Mouse (Mus musculus) forebrain, embryonic 16.5 days (tissue): Measurements from ENCODE around the gene Slc17a7. TPM values are rescaled to one million over a fixed set of nuclear protein-coding genes. Genes with fewer than 3 reads are reported as not detected.

Experiments used
- ATAC-seq: fragments of 200-750 bp; cut with Nextera tagmentation; 2 replicates; pipeline ENCODE4 v1.8.0; 2017; ENCODE audit warnings: mild to moderate bottlenecking, moderate library complexity
- H3K27ac ChIP-seq: fragments of 300-500 bp; sonication (generic); 2 replicates; pipeline ENCODE4 v1.5.1; 2014; ENCODE audit warnings: low read length, control low read depth
- H3K27me3 ChIP-seq: fragments of 300-500 bp; sonication (generic); replicated peaks from 2 replicates; pipeline ENCODE4 v1.6.1; 2014; ENCODE audit warnings: low read length; ENCODE audit not compliant: control insufficient read depth, insufficient read depth
- H3K36me3 ChIP-seq: fragments of 300-500 bp; sonication (generic); 2 replicates; pipeline ENCODE4 v1.6.1; 2014; ENCODE audit not compliant: control insufficient read depth, insufficient read depth
- H3K4me1 ChIP-seq: fragments of 300-500 bp; sonication (generic); replicated peaks from 2 replicates; pipeline ENCODE4 v1.6.1; 2014; ENCODE audit warnings: low read length; ENCODE audit not compliant: control insufficient read depth, insufficient read depth
- H3K4me2 ChIP-seq: fragments of 300-500 bp; sonication (generic); 2 replicates; pipeline ENCODE4 v1.6.1; 2014; ENCODE audit warnings: mild to moderate bottlenecking, low read length, control low read depth
- H3K4me3 ChIP-seq: fragments of 300-500 bp; sonication (generic); replicated peaks from 2 replicates; pipeline ENCODE4 v1.5.1; 2014; ENCODE audit warnings: mild to moderate bottlenecking, low read length, control low read depth
- H3K9ac ChIP-seq: fragments of 300-500 bp; sonication (generic); replicated peaks from 2 replicates; pipeline ENCODE4 v1.6.1; 2014; ENCODE audit warnings: low read depth, low read length, control low read depth
- H3K9me3 ChIP-seq: fragments of 300-500 bp; sonication (generic); 2 replicates; pipeline ENCODE4 v1.6.1; 2016; ENCODE audit warnings: low read length; ENCODE audit not compliant: control insufficient read depth
- WGBS: fragments of 180-500 bp; shearing (Covaris S2); extraction: QIAGEN DNeasy Blood & Tissue Kit; methylation state at CpG from one replicate; pipeline ENCODE4 v1.1.7; 2014; 5-methylcytosine and 5-hydroxymethylcytosine counted together
- polyA plus RNA-seq: library from polyadenylated mRNA; unstranded; fragments of >200 nt; fragmentation: Nextera tagmentation; extraction: Ambion mirVana; gene quantifications from 2 replicates; pipeline ENCODE4 v1.2.1, GENCODE M21; 2015

Slc17a7 gene
- polyA plus RNA-seq, 1 experiment from 2014 or later = 20.1 TPM

DNA sequence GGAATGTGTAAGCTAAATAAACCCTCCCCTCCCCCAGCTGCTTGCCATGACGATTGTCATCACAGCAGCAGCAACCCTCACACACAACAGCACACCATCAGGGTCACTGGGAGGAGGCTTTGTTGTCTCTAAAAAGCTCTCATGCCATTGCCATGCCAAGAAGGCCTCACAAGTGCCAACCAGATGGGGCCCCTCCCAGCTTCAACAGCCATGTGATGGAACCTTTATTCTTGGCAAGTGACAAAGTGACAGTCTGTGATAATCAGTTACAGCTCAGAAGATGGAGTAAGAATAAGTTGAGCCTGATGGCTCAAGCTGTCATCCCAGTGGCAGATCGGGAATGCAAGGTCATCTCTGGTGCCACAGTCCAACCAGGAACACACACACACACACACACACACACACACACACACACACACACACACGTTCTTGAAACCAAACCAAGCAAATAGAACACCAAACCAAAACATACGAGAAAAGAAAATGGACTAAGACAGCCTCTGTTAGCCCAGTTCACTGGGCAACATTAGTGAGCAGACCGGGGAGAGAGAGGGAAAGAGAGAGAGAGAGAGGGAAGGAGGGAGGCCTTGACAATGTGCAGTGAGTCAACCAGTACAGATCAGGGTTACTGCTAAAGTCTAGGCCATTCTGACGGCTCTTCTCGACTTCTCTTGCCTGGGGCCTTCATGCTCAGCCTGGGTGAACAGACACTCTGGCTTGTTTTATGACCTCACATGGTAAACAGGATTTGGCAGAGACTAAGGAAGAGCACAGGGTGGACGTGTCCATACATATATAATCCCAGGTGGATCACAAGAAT is 23.6 kb upstream of the Slc17a7 start:
- H3K9ac ChIP-seq = no peak overlapping the region
- no peak for ATAC-seq
- H3K36me3 ChIP-seq = no peaks in the 10 kb centered on the region
- WGBS = 76% methylated on average over 8 of the region's 8 CpGs
- H3K4me3 ChIP-seq = no peak overlapping the region
- H3K27me3 ChIP-seq = no peaks in the 10 kb centered on the region; the same call in 1 of the 2 replicates
- H3K9me3 ChIP-seq = no peaks in the 10 kb centered on the region
- H3K4me2 ChIP-seq = no peak overlapping the region
- H3K27ac ChIP-seq = no peak overlapping the region
- H3K4me1 ChIP-seq = peaks cover 11% of the 10 kb centered on the region

DNA sequence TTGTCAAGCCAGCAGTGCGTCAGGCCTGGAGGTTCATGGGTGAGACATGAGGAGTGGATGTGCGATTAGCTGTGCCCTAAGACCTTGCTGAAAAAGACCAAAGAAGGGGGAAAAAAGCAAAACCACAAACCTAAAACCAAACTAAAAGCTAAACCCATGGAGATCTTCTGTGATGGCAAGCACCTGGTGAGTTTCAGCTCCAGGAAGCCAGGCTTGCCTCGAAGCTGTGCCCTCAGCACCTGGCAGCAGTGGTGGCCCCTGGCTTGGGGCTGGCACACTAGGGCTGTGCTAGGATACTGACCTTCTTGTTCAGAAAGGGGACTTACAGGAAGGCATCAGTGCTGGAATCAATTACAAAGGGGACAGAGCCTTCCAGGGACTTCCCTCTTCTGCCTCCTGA is 22.4 kb upstream of the Slc17a7 start:
- H3K27me3 ChIP-seq = no peaks in the 10 kb centered on the region
- 98% methylated on average over 3 of the region's 3 CpGs for WGBS
- peaks cover 3% of the 10 kb centered on the region for H3K4me1 ChIP-seq
- no peak overlapping the region for H3K4me3 ChIP-seq
- ATAC-seq = no peak
- no peaks in the 10 kb centered on the region for H3K36me3 ChIP-seq
- no peaks in the 10 kb centered on the region for H3K9me3 ChIP-seq
- H3K27ac ChIP-seq = no peak overlapping the region
- H3K9ac ChIP-seq = no peak overlapping the region
- no peak overlapping the region for H3K4me2 ChIP-seq

DNA sequence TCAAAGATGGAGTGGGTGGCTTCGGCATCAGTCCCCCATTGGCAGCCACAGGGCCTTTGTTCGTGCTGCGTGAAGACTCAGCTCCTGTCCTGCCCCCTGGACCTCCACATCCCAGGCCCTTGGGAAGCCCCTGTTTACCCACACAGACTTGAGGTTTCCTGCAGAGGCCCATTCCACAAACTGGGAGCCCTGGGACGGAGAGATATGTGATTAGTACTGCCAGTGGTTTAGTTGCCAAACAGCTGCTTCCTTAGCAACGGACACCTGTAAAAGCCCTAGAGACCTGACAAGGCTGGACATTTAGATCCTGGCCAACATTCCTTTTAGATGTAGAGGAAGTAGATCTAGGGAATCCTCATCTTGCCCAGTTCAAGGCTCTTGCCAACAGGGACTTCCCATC is 21.8 kb upstream of the Slc17a7 start:
- 94% methylated on average over 5 of the region's 5 CpGs for WGBS
- no peaks in the 10 kb centered on the region for H3K9me3 ChIP-seq
- no peaks in the 10 kb centered on the region for H3K4me1 ChIP-seq
- no peak overlapping the region for H3K9ac ChIP-seq
- H3K27ac ChIP-seq = no peak overlapping the region
- no peak overlapping the region for H3K4me2 ChIP-seq
- no peak overlapping the region for H3K4me3 ChIP-seq
- ATAC-seq = no peak
- H3K36me3 ChIP-seq = no peaks in the 10 kb centered on the region
- no peaks in the 10 kb centered on the region for H3K27me3 ChIP-seq

DNA sequence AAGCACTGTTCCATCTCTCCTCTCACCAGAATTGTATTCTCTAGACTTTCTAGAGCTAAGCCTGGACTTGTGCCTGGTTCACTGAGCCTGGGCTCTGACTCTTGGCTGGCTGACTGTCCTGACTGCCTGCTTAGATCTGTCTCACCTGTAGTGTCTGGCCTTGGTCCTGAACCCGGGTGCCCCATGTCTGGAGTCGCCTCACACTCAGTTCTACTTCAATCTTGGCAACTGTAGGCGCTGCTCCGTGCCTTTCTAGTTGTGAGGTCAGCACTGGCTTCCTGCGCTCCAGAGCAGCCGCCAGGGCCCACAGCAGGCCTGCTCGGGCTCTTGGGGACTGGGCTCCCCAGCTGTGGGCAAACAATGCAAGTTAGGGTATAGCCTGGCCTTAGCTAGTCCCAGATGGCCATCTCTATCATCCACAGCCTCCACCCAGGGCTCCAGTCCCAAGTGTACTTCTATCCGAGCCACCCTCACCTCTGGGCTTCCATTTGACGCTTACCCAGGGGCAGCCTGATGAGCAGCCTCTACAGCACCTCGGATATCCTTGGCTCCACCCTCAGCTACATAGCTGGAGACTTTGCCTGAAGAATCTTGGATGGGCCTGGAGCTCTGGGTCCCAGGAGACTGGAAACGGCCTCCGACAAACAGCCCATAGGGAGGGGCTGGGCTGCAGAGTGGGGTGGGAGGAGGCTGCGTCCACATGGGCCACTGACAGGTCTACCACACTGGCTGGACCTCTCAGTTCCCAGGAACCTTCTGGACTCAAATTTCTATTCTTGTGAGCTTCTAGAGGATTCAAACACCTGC is 19.2 kb upstream of the Slc17a7 start:
- H3K9ac ChIP-seq = no peak overlapping the region; the same call in 1 of the 2 replicates
- 89% methylated on average over 13 of the region's 13 CpGs for WGBS
- no peaks in the 10 kb centered on the region for H3K27me3 ChIP-seq
- no peak overlapping the region for H3K27ac ChIP-seq
- no peaks in the 10 kb centered on the region for H3K9me3 ChIP-seq
- H3K36me3 ChIP-seq = no peaks in the 10 kb centered on the region
- no peak overlapping the region for H3K4me3 ChIP-seq
- no peak for ATAC-seq
- H3K4me1 ChIP-seq = no peaks in the 10 kb centered on the region
- H3K4me2 ChIP-seq = no peak overlapping the region

DNA sequence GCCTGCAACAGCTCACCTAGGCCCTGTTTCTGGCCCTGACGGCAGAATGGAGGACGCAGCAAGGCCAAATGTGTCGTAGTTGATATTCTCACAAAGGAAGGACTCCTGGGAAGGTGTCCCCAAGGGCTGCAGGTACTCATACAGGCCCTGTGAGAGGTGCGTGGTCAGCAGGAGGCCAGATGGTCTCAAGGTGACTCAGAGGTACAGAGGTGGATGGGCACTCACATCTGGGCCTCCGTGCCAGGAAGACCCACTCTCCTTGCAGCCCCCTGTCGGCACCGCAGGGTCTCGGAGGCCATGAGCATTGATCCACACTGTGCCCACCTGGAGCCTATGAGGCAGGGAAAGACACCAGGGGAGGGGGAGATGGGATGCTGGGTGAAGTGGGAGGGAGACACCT is 18.3 kb upstream of the Slc17a7 start:
- WGBS = 94% methylated on average over 8 of the region's 8 CpGs
- no peak overlapping the region for H3K27ac ChIP-seq
- no peak overlapping the region for H3K4me3 ChIP-seq
- H3K36me3 ChIP-seq = no peaks in the 10 kb centered on the region
- H3K27me3 ChIP-seq = no peaks in the 10 kb centered on the region
- H3K4me2 ChIP-seq = no peak overlapping the region
- H3K9me3 ChIP-seq = no peaks in the 10 kb centered on the region
- ATAC-seq = no peak
- no peak overlapping the region for H3K9ac ChIP-seq
- no peaks in the 10 kb centered on the region for H3K4me1 ChIP-seq

DNA sequence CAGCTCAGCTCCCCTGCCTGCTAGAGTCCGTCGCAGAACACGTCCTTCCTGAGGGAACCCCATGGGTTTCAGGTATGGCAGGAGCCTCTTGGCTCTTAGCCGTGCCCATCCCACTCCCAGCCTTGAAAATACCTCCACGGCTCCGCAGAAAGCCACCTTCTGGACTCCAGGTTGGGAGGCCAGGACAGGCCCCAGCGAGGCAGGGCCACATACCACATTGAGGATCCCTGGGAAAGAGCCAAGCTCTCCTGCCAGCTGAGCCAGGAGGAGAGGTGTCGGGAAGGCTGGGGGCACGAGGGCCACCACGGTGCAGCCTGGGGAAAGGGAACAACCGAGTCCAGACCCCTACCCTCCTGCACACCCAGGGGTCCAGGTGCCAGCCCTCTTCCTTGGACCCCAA is 16.5 kb upstream of the Slc17a7 start:
- H3K27ac ChIP-seq = no peak overlapping the region
- no peak overlapping the region for H3K4me3 ChIP-seq
- H3K4me1 ChIP-seq = peaks cover 7% of the 10 kb centered on the region; the same call in 1 of the 2 replicates
- no peak for ATAC-seq
- no peak overlapping the region for H3K4me2 ChIP-seq
- no peak overlapping the region for H3K9ac ChIP-seq
- H3K36me3 ChIP-seq = no peaks in the 10 kb centered on the region
- H3K9me3 ChIP-seq = no peaks in the 10 kb centered on the region
- H3K27me3 ChIP-seq = no peaks in the 10 kb centered on the region
- WGBS = 95% methylated on average over 11 of the region's 11 CpGs

DNA sequence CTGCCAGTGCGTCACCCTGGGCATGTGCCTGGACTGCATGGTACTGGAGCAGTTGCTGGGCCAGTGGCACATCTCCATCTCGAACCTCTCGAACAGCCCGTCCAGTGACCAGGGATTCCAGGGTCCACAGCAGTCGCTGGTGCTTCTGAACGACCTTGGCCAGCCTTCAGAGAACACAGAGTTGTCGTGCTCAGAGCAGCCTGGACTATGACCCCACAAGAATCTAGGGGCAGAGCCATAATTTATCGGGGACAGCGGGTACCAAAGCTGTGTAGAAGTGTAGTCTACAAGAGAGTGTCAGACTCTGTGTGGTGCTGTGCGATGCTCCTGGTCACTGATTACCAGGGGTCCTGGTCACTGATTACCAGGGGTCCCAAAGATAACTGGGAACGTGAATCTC is 15.8 kb upstream of the Slc17a7 start:
- H3K9me3 ChIP-seq = no peaks in the 10 kb centered on the region
- H3K4me1 ChIP-seq = peaks cover 7% of the 10 kb centered on the region; the same call in 1 of the 2 replicates
- no peak overlapping the region for H3K4me3 ChIP-seq
- ATAC-seq = no peak
- H3K4me2 ChIP-seq = no peak overlapping the region
- no peaks in the 10 kb centered on the region for H3K27me3 ChIP-seq
- H3K36me3 ChIP-seq = no peaks in the 10 kb centered on the region
- 95% methylated on average over 11 of the region's 11 CpGs for WGBS
- no peak overlapping the region for H3K27ac ChIP-seq
- no peak overlapping the region for H3K9ac ChIP-seq

DNA sequence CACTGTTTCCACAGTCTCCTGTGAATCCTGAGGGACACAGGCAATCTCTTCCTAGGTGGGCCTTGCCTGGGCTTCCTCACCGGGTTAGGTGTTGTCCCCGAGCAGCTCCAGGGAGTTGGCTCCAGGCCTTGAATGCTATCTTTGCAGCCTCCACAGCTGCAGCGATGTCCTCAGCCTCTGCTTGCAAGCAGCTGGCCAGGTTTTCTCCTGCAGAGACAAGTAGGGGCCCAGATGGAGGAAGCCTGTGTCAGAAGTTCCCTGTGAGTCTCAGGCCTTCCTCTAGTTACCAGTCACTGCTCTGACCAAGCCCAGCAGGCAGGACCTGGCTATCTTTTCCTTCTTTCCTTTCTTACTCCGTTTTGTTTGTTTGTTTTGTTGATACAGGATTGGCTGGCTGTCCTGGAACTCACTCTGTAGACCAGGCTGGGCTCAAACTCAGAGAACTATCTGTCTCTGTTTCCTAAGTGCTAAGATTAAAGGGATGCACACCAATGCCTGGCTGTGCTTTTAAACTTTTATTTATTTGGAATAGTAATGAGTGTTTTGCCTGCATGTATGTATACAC is 15.1 kb upstream of the Slc17a7 start:
- no peak overlapping the region for H3K4me3 ChIP-seq
- H3K4me2 ChIP-seq = no peak overlapping the region
- no peaks in the 10 kb centered on the region for H3K27me3 ChIP-seq
- no peak overlapping the region for H3K27ac ChIP-seq
- peaks cover 11% of the 10 kb centered on the region for H3K4me1 ChIP-seq
- H3K9me3 ChIP-seq = no peaks in the 10 kb centered on the region
- H3K36me3 ChIP-seq = no peaks in the 10 kb centered on the region
- no peak overlapping the region for H3K9ac ChIP-seq
- WGBS = 79% methylated on average over 4 of the region's 4 CpGs
- ATAC-seq = no peak

DNA sequence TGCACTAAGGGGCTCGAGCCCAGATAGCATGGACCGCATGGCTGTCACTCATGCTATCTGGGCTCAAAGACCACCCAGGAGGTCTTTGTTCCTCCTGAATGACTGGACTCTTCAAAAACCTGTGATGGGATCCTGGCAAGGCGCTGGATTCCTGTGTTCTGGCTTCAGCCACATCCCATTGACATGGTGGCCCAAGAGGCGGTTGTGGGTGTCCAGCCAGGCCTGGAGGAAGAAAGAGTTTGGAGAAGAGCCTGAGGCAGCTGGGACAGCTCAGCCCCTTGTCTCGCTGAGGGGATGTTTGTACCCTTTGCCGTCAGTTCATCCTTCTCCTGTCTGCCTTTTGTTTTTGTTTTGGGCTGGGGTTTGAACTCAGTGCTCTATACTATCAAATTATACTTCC is 14.2 kb upstream of the Slc17a7 start:
- Histone ChIP-seq H3K4me2 (no peak overlapping the region), H3K27me3 (no peaks in the 10 kb centered on the region), H3K27ac (no peak overlapping the region), H3K4me1 (peaks cover 12% of the 10 kb centered on the region), H3K9me3 (no peaks in the 10 kb centered on the region), H3K4me3 (no peak overlapping the region), H3K36me3 (no peaks in the 10 kb centered on the region), H3K9ac (no peak overlapping the region)
- WGBS = 36% methylated on average over 6 of the region's 6 CpGs
- no peak for ATAC-seq
